Mouse (Mus musculus) layer of hippocampus, postnatal 10 days (tissue): ENCODE data around the gene Iqcn. TPM values are rescaled to one million over a fixed set of nuclear protein-coding genes. Genes with fewer than 3 reads are reported as not detected.

Source experiments
- DNase-seq, 2 experiments: peaks; one replicate each; pipeline ENCODE4 v3.0.0; 2021; ENCODE audit warnings: low spot score in 2 of 2
- total RNA-seq, 2 experiments: library from RNA; stranded (reverse); gene quantifications; 2 replicates each; pipeline ENCODE4 v1.2.3; 2021

Gene Iqcn
- total RNA-seq, 2 experiments from 2014 or later: 0.07 TPM; not detected in 1

DNA sequence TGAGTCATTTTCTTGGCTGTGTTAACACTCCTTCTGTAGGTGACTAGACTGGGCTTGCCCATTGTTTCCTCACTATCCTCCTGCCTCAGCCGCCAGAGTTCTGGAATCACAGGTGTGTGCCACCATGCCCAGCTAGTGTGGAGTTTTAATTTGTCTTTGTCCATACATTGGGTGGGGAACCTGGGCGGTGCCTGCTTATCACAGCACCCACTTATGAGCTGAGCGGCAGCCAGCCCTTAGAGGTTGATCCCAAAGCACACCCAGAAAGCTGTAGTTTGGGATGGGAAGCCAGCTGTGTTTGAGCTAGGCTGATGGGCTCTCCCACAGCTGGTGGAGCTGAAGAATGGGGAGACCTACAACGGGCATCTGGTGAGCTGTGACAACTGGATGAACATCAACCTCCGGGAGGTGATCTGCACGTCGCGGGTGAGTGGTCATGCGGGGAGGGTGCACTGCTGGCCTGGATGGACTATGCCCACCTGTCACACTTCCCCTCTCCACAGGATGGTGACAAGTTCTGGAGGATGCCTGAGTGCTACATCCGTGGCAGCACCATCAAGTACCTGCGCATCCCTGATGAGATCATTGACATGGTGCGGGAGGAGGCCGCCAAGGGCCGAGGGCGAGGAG is 25.7 kb upstream of the Iqcn start:
- no peak for DNase-seq

DNA sequence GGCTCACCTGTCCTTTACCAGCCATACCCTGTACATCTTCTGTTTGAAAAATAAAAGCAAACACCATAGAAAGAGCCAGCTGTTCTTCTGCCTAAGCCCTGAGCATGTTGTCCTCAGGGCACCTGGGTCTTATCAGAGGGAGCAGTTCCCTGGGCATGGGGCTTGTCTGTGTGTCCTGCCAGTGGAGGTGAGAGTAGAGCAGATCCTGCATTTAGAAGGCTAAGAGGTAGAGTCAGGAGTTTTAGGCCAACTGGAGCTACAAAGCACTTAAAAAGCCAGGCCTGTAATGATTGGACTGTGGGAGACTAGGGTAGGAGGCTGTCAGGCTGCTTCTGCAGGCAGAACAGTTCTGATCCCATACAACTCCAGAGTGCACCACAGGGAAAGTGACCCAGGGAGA is 24.6 kb upstream of the Iqcn start:
- no peak for DNase-seq

DNA sequence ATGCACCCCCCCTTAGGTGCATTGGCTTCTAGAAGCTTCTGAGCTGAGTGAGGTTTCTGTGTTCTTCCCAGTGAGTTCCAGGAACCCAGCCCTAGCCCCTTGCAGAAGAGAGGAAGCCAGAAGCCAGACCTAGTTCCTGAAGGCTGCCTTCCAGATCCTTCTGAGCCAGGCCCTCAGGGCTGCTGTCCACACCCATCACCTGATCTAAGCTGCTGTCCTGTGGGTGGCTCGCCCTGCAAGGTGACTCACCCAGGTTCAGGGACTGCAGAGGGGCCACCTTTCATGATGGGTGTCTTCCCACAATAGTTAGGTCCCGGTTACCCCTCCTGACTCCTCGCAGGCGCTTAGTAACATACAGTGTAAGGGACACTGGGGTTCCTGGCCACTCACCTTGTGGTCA is 23.9 kb upstream of the Iqcn start:
- no peak for DNase-seq

DNA sequence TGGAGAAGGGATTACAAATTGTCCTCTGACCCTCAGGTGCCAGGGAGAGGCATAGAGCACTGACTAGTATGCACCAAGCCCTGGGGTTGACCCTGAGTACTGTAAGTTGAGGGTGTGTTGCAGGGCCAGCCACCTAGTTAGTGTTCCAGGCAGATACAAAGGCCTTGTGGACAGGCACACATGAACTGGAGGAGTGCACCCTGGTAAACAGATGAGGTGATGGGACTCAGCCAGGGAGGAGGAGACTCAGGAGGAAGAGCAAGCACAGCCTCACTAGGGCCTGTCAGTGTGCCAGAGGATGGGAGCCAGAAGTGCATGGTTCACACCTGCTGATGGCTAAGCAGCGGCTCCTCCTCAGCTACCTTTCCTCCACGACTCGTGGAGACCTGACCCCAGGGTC is 23.2 kb upstream of the Iqcn start:
- DNase-seq: no peak

DNA sequence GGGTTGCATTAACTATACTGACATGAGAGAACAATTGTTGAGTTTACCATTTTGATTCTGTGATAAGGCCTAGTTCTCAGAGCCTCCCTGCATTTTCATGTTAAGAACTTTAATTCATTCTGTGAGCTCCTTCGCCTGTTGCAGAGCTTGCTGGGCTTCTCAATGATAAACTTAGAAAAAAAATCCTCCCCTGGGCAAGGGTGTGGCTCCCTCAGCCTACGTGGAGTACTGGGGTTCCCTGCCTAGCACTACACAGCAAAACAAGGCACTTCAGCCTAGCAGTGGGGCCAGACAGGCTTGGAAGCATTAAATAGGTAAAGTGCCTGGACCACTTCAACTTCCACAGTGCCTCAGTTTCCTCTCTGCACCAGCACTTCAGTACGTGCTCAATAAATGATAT is 21.8 kb upstream of the Iqcn start:
- DNase-seq: no peak

DNA sequence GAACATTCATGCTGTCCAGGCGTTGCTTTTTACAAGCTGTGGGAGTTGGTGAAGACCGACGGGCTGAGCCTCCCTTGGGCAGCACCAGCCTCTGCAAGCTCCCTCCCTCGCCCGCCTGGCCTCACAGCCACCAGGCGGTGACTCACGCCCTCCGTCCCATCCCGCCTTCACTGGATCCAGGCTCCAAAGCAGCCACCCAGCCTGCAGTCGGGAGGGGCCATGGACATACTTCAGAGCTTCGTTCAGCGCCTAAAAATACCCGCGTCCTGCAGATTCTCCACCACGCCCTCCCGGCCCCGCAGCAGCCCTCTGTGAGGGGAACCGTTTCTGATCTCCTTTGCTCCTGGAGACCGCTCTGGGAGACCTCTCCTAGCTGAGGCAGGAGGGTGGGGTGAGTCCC is 21.1 kb upstream of the Iqcn start:
- no peak for DNase-seq

DNA sequence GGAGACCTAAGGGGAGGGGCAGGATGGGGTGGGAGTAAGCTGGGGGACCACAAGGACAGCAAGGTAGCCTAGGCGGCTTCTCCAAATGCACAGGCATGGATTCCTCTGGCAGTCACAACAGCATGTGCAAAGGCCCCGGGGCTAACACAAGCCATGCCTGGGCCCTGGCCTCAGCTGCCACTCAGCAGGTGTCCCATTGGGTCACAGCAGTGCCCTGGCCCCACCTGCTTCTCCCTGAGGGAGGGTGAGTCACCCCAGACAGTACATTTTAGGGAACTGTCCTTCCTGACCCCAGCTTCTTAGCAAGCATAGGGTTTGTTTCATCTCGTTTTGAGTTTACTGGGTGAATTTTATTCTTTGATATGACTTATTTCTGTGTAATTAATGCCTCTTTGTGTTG is 20.6 kb upstream of the Iqcn start:
- DNase-seq: no peak

DNA sequence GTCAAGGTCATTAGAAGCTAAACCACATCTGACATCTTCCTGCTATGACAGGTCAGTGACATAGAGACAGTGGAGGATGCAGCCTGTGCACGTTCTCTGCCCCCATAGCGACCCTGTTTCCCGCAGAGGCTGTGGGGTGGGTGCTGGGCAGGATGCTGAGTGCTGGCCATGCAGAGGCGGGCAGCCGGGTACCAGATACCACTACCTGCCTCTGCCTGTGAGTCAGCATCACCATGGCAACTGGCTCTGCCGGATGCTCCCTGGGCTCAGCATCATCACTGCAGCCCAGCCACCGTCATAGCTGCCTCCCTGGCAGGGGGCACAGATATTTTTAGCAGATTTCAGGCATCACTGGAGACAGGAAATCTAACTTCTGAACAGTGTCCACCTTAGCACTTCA is 19.0 kb upstream of the Iqcn start:
- peak in 1 of 2 experiments; percentile 52 for DNase-seq

DNA sequence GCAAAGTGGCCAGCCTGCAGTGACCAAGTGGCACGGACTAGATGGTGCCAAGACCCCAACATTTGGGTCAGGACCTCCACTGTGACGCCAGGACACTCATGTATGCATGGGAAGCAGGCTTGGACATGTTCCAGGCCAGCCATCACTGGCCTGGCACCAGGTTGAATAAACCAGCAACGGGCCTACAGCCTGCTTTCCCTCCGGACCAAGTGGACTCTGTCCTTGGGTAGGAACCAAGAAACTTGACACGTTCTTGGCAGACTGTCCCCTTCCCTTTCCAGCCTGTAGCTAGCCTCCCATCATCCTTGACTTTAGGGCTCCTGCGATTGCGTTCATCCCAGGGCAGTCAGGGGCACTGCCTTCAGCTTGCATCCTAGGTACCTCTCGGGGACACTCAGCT is 15.7 kb upstream of the Iqcn start:
- DNase-seq: no peak

DNA sequence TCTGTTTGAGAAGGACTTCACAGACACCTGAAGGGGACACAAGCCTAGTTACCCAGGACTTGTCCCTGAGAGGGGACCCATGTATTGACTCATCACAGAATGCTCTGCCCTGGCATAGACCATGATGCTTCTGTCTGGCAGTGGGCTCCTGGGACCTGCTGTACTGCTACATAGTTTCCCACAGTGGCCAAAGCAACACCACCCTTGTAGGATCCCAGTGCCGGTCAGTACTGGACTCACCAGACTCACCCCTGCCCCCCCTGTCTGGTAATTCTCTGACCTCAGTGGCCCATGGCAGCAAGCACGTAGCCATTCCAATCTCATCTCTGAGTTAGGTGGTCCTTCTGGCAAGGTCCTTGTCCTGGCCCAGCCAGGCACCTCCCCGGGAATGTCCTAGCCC is 15.1 kb upstream of the Iqcn start:
- no peak for DNase-seq

DNA sequence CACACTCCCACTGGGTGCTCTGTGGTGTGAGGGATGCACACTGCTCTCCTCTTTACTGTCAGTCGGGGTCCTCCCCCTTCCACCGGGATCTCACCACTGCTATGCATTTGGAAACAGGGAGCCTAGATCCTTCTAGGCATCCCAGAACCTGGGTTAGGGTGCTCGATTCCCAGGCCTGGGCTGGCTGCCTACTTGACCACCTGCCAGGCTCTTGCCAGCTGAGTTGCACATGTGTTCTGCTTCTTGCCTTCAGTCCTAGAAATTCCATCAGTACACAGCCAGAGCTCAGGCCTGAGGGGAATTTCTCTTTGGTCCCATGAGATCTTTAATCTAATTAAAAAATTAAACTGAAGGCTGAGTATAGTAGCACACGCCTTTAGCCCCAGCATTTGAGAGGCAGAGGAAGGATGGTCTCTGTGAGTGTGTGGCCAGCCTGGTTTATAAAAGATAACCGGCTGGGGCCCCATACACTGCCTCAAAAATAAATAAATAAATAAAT is 13.3 kb upstream of the Iqcn start:
- no peak for DNase-seq

DNA sequence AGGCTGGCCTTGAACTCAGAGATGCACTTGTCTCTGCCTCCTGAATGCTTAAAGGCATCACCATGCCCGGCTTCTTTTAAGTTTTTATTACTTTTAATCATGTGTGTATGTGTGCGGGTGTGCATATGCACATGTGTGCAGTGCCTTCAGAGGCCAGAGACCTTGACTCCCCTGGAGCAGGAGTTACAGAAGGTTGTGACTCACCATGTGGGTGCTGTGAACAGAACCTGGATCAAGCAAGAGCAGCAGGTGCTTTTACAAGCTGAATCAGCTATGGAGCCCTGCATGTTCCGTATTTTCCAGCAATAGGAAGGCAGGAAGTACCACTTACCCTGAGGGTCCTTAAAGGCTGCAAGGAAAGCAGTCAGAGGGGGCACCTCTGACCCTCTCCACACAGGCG is 12.0 kb upstream of the Iqcn start:
- no peak for DNase-seq

DNA sequence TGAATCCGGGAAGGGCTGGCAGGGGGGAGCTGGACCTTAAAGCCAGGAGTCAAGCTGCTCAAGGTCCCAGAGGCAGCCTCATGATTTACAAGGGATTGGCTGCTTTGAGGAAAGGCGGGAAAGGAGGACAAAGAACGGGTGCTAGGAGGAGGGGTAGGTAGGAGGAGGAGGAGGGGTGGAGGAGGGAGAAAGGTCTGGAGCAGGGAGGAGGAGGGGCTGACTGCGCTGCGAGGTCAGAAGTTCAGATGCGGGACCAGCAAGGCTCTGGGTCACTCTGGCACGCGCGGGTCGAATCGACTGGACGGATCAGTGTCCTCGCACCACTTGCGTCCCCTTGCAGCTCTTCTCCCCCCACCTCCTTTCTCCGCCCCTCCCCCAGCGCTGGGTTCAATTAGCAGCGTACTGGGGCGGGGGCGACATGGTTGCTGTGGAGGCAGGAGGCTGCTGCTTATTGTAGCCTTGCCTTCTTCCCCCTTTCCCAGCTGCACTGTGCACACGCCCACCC is 11.5 kb upstream of the Iqcn start:
- DNase-seq: peak; percentile 36 to 46

DNA sequence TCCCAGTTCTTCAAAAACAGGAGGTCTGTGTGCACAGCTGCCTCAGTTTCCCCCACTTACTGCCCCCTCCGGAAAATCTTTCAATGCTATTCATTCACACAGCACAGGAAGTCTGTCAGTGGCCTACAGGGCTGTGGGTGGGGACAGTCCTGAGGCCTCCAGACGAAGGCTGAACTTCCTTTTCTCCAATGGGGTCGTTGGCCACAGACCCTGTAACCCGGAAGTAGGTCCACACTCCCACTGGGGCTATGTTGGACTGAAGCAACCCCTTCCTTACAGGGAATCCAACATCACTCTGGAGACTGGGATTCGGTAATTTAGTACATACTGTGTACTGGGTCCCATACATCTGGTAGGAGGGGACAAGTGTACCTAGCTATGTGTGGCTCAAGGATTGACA is 9.6 kb upstream of the Iqcn start:
- no peak for DNase-seq

DNA sequence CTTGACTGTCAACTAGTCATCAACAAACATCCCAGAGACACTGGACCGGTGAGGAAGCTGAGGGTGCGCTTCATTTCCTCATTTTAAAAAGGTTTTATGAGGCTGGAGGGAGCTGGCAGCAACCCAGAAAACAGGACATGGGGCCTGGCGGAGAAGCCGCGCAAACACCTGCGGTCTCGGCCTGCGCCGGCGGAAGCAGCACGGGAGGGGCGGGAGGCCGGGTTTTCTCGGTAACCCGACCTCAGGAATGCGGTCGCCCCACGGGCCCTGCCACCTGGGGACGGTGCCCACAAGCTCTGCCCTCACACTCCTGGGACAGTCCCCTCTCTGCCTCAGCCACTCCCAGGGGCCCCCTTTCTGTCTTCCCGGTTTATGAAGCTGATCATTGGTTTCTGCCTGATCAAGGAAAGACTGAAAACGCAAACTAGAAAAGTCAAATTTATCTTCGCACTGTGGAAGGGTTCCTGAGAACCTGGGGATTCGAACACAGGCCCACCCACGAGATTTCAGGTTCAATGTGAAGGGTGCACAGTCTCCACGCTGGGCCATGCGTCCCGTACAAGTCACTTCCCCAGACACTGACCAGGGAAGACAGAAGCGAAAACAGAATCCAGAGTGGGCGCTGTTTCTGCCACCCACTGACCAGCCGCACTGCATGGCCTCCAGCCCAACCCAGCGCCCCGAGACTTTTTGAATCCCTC is 7.8 kb upstream of the Iqcn start:
- no peak for DNase-seq

DNA sequence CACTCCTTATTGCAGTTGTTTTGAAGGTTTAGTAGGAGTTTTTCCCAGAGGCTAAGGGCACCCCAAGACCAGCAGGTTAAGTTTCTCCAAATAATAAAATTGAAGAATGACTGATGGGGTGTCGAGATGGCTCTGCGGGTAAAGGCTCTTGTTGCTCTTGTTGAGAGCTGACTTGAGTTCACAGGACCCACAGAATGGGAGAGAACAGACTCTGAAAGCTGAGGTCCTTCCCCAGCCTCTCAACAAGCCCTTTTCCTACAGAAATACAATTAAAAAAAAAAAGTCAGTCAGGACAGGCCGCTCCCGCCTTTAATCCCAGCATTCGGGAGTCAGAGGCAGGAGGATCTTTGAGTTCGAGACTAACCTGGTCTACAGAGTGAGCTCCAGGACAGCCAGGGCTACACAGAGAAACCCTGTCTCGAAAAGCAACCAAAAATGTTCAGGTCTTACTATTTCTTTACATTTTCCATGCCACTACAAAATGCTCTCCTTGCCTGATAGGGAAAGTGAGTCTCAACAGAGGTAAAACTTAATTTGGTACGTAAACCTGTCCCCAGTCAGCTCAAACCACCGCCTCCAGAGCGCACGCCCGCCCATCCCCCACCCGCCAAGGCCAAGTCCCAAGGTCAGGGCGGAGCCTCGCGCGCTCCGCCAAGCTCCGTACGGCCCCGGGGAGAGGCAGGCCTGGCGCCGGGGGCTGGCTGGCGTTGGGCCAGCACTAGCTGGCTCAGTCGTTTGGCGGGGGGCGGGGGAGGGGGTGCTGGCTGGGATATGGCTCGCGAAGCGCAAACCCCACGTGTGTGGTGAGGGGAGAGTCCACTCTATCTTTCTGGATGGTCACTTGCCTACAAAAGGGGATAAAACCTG is 7.0 kb upstream of the Iqcn start:
- DNase-seq: peak; percentile 35 to 61

DNA sequence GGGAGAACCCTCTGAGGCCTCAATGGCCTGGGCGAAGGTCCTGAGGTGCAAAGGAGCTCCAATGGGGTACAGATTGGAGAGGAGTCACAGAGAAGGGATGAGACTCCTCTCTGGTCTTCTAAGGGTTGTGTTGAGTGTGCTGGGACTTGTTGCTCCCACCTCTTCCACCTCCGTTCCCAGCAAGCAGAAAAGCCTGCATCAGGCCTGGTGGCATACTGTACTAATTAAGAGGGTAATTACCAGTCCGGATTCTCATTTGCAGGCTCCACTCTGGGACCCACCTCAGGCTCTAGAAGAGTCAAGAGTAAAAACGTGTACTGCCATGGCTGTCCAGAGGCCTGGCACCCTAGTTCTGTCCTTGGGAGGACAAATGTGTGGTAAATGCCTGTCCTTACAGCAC is 6.3 kb upstream of the Iqcn start:
- DNase-seq: no peak

DNA sequence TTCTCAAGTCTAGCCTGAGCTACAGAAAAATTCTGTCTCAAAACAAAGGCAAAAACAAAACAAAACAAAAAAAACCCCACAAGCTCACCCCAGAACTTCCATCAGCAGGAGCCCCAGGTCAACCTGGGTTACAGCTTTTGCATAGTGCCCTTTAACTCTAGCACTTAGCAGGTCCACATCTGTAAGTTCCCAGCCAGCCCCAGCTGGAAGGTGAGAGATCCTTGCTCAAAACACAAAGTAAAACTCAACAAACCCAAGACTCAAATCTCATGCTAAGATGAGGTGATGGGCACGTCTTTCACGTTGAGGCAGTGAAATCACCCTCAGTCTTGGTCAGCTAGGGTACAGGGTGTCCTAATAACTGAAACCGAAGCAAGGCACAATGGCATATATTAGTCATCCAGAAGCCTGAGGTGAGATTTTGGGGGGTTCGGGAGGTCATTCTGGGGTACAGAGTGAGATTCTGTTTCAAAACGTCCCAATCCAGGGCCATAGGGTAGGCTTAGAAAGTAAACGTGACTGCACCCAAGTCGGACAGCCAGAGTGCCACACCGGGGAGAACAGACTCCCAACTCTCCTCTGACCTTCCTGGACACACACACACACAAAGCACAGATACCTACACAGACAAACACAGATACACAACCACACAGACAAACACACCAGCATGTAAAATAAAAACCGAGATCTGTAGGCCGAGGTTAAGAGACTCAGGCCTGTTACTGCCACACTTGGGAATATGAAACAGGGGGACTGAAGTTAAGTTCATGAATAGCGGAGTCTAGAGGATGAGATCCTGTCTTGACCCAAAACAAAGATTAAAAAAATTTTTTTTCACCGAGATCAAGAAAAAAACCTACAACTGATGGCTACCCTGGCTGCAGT is 5.6 kb upstream of the Iqcn start:
- DNase-seq: no peak

DNA sequence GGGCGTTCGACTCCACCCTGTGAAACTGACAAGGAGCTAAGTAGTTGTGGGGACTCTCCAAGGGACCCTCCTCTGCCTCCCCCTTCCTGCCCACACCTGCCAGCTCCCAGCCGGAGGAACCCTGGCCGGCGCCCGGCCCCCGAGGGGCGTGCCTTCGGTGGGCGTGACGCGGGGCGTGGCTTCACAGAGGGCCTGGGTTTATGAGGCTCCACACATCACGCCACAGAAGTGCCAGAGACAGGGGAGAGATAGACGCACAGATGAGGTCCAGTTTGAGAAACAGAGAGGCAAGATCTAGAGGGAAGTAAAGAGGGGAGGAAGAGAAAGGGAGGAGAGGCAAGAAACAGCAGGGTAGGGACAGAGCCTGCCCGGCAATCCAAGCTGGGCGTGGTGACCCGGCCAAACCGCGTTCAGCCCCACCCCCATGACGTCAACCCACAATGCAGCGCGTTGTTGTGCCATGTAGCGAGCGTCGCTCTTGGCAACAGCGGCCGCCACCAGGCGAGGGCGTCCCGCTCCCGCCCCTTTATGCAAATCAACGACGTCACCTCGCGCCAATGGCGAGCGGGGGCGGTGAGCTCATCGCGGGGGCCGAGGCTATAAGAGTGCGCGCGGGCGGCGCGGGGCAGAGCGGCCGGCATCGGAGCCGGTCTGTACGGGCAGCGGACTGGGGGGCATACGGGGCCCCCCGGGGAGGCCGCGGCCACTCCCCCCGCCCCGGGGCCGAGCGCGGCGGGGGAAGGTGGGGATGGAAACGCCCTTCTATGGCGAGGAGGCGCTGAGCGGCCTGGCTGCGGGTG is 4.7 kb upstream of the Iqcn start, which contains the start of gene Jund:
Gene Jund, plus strand, starts transcription at position 640 of the 800 bp plus-strand sequence.
- peak; percentile 99 for DNase-seq
